Mouse (Mus musculus): ENCODE data around the gene Phf21a. TPM values are rescaled to one million over a fixed set of nuclear protein-coding genes. Genes with fewer than 3 reads are reported as not detected.
"Not testable (repeated sequence)": the region's sequence is repeated elsewhere in the genome, so short reads cannot be mapped to it uniquely, and the experiment has no call there.

Gene Phf21a
- total and polyA plus RNA-seq, 3 experiments: 8.8 to 76.4 (median 26.8) TPM

DNA sequence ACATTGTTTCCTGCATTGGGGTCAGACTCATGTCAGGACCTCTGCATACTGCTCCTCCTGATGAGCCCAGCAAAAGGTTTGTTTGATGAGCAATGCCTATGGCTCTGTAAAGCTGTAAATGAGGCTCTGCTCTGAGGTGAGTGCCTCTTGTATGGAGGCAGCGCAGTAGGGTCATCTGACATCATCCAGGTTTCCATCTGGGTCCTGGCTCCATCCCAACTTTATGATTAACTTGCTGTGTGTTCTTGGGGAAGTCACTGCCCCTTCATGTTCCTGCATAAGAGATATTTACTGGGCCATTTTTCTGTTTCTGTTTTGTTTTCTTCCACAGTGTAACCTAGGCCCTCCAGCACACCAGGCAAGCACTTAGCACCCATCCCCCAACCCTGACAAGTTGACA lies 304.5 kb downstream of the Phf21a start:
- Histone ChIP-seq H3K9me3 (replicated peaks) (peaks cover 14% of the 10 kb centered on the region), H3K4me1 (ENCODE audit: insufficient read depth, low read depth, low read length) (peaks cover 4% of the 10 kb centered on the region), H3K36me3 (replicated peaks) (peaks cover 4% of the 10 kb centered on the region), H3K27me3 (ENCODE audit: insufficient read depth, low read length) (peaks cover 60% of the 10 kb centered on the region), H3K4me3 (ENCODE audit: low read depth, low read length) (no peak overlapping the region)
- no peak for TF ChIP-seq POLR2AphosphoS5 (IDR thresholded peaks at IDR 0.05; ENCODE audit: insufficient replicate concordance, low read depth, low read length)
- no peak for TF ChIP-seq TAL1 (conservative IDR thresholded peaks at IDR 0.05; ENCODE audit: low read depth, low read length)
- TF ChIP-seq GATA2 (IDR thresholded peaks at IDR 0.05; ENCODE audit: borderline replicate concordance, low read depth, low read length): no peak
- TF ChIP-seq CTCF (IDR thresholded peaks at IDR 0.05; ENCODE audit: low read depth, low read length): no peak
- TF ChIP-seq GATA1 (IDR thresholded peaks at IDR 0.05; ENCODE audit: borderline replicate concordance, low read length): no peak
- DNase-seq (ENCODE audit: low spot score): no peak
- no peak for ATAC-seq (ENCODE audit: extremely low read depth, insufficient number of reproducible peaks, low FRiP score, poor library complexity, severe bottlenecking)

DNA sequence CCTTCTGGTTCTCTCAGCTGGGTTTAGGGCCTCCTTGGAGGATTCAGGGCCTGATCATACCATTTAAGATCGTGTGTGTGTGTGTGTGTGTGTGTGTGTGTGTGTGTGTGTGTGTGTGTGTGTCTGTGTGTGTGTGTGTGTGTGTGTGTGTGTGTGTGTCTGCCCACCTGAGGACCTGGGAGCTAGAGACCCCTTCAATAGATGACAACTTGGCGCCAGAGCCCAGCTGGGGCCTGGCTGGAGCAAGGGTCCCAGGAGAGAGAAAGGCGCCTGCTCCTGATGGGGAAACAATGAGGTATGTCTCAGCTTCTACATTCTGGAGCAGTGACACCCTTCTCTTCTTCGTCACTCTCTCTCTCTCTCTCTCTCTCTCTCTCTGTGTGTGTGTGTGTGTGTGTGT lies 307.0 kb downstream of the Phf21a start:
- not testable (repeated sequence) for H3K4me3 ChIP-seq (ENCODE audit: low read depth, low read length); H3K4me1 ChIP-seq (ENCODE audit: insufficient read depth, low read depth, low read length); ATAC-seq (ENCODE audit: extremely low read depth, insufficient number of reproducible peaks, low FRiP score, poor library complexity, severe bottlenecking); DNase-seq (ENCODE audit: low spot score)
- H3K36me3 ChIP-seq (replicated peaks): peaks cover 27% of the 10 kb centered on the region
- peaks cover 36% of the 10 kb centered on the region for H3K27me3 ChIP-seq (ENCODE audit: insufficient read depth, low read length)
- H3K9me3 ChIP-seq (replicated peaks): peaks cover 14% of the 10 kb centered on the region

DNA sequence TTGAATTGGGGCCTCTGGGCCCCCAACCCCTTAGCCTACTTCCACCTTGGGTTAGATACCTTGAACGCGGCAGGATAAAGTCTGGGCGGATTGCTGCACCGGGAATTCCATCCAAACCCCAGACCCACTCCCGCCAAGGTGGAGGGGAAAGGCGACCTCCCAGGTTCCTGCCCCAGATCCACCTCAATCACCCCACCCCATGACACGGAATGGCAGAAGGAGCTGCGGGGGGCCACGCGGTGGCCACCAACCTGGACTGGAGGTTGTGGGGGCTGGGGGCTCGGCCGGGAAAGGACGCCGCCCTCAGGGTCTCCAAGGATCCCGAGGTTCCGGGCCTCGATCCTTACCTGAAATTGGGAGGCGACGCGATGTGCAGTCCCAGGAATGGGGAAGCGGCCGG lies 307.8 kb downstream of the Phf21a start:
- ATAC-seq (ENCODE audit: extremely low read depth, insufficient number of reproducible peaks, low FRiP score, poor library complexity, severe bottlenecking): no peak

DNA sequence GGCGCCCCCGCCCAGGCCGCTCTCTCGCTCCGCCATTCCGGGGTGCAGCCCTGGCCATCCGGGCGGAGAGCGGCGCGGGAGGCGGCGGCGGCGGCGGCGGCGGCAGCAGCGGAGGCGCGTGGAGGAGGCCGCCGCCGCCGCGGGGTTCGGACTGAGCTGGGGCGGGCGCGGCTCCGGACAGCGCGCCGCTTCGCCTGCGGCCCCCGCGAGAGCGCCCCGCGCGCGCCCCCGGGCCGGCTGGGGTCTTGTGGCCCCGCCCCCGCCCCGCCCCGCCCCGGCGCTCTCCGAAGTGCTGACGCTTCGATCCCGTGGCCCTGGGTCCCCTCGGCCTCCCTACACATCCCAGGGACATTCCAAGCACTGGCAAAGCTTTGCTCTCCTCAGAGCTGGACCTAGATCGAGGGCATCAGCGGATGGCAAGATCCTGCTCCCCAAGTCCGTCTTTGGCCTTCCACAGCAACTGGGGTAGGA lies 308.2 kb downstream of the Phf21a start, which contains the start of gene Mapk8ip1:
Mapk8ip1 (minus strand) TSS at position 173 of the 471 bp plus-strand sequence.
- H3K4me1 ChIP-seq (ENCODE audit: insufficient read depth, low read depth, low read length): 0 out of 2 replicates have a peak, but pooled peaks cover 4% of the 10 kb centered on the region
- H3K9me3 ChIP-seq (replicated peaks): peaks cover 14% of the 10 kb centered on the region
- peaks cover 24% of the 10 kb centered on the region for H3K27me3 ChIP-seq (ENCODE audit: insufficient read depth, low read length)
- TF ChIP-seq GATA2 (IDR thresholded peaks at IDR 0.05; ENCODE audit: borderline replicate concordance, low read depth, low read length): no peak
- TF ChIP-seq GATA1 (IDR thresholded peaks at IDR 0.05; ENCODE audit: borderline replicate concordance, low read length): no peak
- no peak for TF ChIP-seq TAL1 (conservative IDR thresholded peaks at IDR 0.05; ENCODE audit: low read depth, low read length)
- TF ChIP-seq CTCF (IDR thresholded peaks at IDR 0.05; ENCODE audit: low read depth, low read length): no peak
- no peak for TF ChIP-seq POLR2AphosphoS5 (IDR thresholded peaks at IDR 0.05; ENCODE audit: insufficient replicate concordance, low read depth, low read length)
- ATAC-seq (ENCODE audit: extremely low read depth, insufficient number of reproducible peaks, low FRiP score, poor library complexity, severe bottlenecking) (no peak), DNase-seq (ENCODE audit: low spot score) (no peak)
- H3K36me3 ChIP-seq (replicated peaks): peaks cover 40% of the 10 kb centered on the region
- peak within 1 kb of the TSS; percentile 14; the same call in 1 of the 2 replicates for H3K4me3 ChIP-seq (ENCODE audit: low read depth, low read length)

More for the DNA sequence above, 307.8 kb downstream of the Phf21a start:
- Histone ChIP-seq H3K9me3 (replicated peaks) (peaks cover 14% of the 10 kb centered on the region), H3K27me3 (ENCODE audit: insufficient read depth, low read length) (peaks cover 29% of the 10 kb centered on the region), H3K36me3 (replicated peaks) (peaks cover 35% of the 10 kb centered on the region), H3K4me3 (ENCODE audit: low read depth, low read length) (peak overlapping the region; percentile 14; the same call in 1 of the 2 replicates), H3K4me1 (ENCODE audit: insufficient read depth, low read depth, low read length) (0 out of 2 replicates have a peak, but pooled peaks cover 4% of the 10 kb centered on the region)
- no peak for DNase-seq (ENCODE audit: low spot score)
- TF ChIP-seq GATA1 (IDR thresholded peaks at IDR 0.05; ENCODE audit: borderline replicate concordance, low read length): no peak
- no peak for TF ChIP-seq POLR2AphosphoS5 (IDR thresholded peaks at IDR 0.05; ENCODE audit: insufficient replicate concordance, low read depth, low read length)
- TF ChIP-seq GATA2 (IDR thresholded peaks at IDR 0.05; ENCODE audit: borderline replicate concordance, low read depth, low read length): no peak
- no peak for TF ChIP-seq TAL1 (conservative IDR thresholded peaks at IDR 0.05; ENCODE audit: low read depth, low read length)
- no peak for TF ChIP-seq CTCF (IDR thresholded peaks at IDR 0.05; ENCODE audit: low read depth, low read length)

DNA sequence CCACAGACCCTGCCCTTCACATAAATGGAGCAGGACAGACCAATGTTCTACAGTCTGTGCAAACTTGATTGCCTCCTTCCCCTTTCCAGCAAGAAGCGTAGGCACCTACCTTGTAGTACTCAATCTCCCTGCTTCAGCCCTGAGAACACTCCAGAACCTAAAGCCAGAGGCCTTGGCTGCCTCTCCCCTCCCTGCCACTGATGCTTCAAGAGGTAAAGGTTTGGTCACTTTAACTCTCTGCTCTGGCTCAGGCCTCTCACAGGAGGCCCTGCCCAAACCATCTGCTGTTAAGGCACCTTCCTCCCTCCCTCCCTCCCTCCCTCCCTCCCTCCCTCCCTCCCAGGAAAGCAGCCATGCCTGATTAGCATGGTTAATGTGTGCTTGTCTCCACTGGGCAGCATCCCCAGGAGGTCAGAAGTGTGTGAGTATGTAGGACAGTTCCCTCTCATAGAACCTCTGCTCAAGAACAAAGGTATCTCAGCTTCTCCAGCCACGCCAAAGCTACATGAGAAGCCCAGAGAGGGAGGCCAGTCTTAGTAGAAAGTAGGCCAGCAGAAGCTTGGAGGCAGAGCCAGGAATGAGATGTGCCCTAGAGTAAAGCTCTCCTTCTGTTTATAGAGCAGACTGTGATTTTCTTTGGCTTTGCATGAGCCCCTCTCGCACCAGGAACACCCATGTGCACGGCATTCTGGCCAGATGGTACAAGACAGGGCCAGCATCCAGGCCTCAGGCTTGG lies 309.8 kb downstream of the Phf21a start:
- Histone ChIP-seq H3K36me3 (replicated peaks) (peaks cover 56% of the 10 kb centered on the region), H3K4me1 (ENCODE audit: insufficient read depth, low read depth, low read length) (0 out of 2 replicates have a peak, but pooled peaks cover 4% of the 10 kb centered on the region), H3K27me3 (ENCODE audit: insufficient read depth, low read length) (peaks cover 11% of the 10 kb centered on the region; the same call in 1 of the 2 replicates), H3K4me3 (ENCODE audit: low read depth, low read length) (no peak overlapping the region), H3K9me3 (replicated peaks) (peaks cover 14% of the 10 kb centered on the region)
- TF ChIP-seq POLR2AphosphoS5 (IDR thresholded peaks at IDR 0.05; ENCODE audit: insufficient replicate concordance, low read depth, low read length): no peak; the same call in 1 of the 2 replicates
- TF ChIP-seq GATA2 (IDR thresholded peaks at IDR 0.05; ENCODE audit: borderline replicate concordance, low read depth, low read length): no peak
- TF ChIP-seq CTCF (IDR thresholded peaks at IDR 0.05; ENCODE audit: low read depth, low read length): no peak
- TF ChIP-seq TAL1 (conservative IDR thresholded peaks at IDR 0.05; ENCODE audit: low read depth, low read length): no peak
- TF ChIP-seq GATA1 (IDR thresholded peaks at IDR 0.05; ENCODE audit: borderline replicate concordance, low read length): no peak
- DNase-seq (ENCODE audit: low spot score) (no peak), ATAC-seq (ENCODE audit: extremely low read depth, insufficient number of reproducible peaks, low FRiP score, poor library complexity, severe bottlenecking) (no peak)

DNA sequence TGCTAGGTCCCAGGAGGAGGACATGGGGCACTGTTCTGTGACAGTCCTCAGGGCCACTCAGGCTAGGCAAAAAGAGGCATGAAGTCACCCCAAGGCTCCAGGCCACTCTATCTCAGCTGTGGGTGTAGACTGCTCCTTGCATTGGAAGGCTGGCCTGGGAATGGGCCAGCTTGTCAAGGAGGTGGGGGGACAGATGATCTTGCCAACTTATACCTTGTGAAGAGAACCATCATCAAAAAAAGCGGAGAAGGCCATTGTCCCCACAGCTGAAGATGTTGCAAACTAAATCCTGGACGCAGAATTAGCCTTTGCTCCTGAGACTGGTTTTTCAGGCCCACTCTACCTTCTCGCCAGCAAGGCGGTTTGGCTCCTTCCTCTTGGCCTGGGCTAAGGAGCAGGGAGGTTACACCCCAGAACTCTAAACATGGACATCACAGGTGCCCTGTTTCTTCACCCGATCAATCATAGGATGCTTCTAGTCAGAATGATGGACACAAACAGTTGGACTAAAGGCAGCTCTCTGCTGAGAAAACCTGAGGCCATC lies 310.9 kb downstream of the Phf21a start:
- Histone ChIP-seq H3K4me3 (ENCODE audit: low read depth, low read length) (no peak overlapping the region), H3K27me3 (ENCODE audit: insufficient read depth, low read length) (peaks cover 11% of the 10 kb centered on the region; the same call in 1 of the 2 replicates), H3K9me3 (replicated peaks) (peaks cover 14% of the 10 kb centered on the region), H3K4me1 (ENCODE audit: insufficient read depth, low read depth, low read length) (peaks cover 4% of the 10 kb centered on the region; the same call in 1 of the 2 replicates), H3K36me3 (replicated peaks) (peaks cover 67% of the 10 kb centered on the region)
- DNase-seq (ENCODE audit: low spot score): no peak
- TF ChIP-seq POLR2AphosphoS5 (IDR thresholded peaks at IDR 0.05; ENCODE audit: insufficient replicate concordance, low read depth, low read length): no peak
- no peak for TF ChIP-seq CTCF (IDR thresholded peaks at IDR 0.05; ENCODE audit: low read depth, low read length)
- no peak for TF ChIP-seq TAL1 (conservative IDR thresholded peaks at IDR 0.05; ENCODE audit: low read depth, low read length)
- TF ChIP-seq GATA1 (IDR thresholded peaks at IDR 0.05; ENCODE audit: borderline replicate concordance, low read length): no peak
- TF ChIP-seq GATA2 (IDR thresholded peaks at IDR 0.05; ENCODE audit: borderline replicate concordance, low read depth, low read length): no peak
- ATAC-seq (ENCODE audit: extremely low read depth, insufficient number of reproducible peaks, low FRiP score, poor library complexity, severe bottlenecking): no peak

All from G1E (cell line).